Mouse (Mus musculus) NIH3T3 (cell line): ENCODE results near the gene Spata33.
"Not testable (repeated sequence)": the region's sequence is repeated elsewhere in the genome, so short reads cannot be mapped to it uniquely, and the experiment has no call there.

Experiments
- DNase-seq: peaks from one replicate; pipeline ENCODE4 v3.0.0-alpha.2; 2012; ENCODE audit warnings: low read depth

The Spata33 gene

DNA sequence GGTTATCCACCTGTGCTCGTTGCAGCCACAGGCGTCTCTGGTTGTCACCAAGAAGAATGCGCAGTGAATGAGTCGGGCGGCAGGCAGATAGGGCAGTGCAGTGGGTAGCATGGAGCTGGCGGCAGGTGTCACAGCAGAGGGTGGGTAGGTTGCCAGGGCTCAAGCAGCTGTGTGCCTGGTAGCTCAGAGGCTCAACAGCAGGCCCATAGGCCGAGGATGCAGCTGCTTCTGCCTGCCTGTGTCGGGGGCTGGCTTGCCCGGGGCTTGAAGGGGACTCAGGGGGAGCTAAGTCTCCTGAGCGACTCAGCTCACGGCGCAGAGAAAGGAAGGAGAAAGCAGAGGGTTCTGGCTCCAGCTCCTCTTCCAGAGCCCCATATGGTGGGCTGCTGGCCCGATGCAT is 20.7 kb downstream of the Spata33 start:
- no peak for DNase-seq

DNA sequence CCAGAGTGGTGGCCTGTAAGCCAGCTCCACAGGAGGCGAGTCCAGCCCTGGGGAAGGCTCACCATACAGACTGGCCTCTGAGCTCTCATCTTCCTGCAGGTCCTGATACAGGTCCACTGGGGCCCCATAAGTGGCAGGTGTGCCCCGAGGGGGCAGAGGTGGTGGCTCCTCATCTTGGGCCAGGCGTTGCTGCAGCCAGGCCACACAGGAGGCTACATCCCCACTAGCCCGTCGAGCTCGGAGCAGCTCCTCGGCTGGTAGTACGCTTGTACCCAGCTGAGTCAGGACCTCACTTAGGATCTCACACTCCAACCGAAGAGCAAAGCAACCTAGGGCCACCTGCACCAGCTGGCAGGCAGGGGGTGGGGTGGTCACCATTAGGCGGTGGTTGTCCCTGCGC is 21.1 kb downstream of the Spata33 start:
- no peak for DNase-seq

DNA sequence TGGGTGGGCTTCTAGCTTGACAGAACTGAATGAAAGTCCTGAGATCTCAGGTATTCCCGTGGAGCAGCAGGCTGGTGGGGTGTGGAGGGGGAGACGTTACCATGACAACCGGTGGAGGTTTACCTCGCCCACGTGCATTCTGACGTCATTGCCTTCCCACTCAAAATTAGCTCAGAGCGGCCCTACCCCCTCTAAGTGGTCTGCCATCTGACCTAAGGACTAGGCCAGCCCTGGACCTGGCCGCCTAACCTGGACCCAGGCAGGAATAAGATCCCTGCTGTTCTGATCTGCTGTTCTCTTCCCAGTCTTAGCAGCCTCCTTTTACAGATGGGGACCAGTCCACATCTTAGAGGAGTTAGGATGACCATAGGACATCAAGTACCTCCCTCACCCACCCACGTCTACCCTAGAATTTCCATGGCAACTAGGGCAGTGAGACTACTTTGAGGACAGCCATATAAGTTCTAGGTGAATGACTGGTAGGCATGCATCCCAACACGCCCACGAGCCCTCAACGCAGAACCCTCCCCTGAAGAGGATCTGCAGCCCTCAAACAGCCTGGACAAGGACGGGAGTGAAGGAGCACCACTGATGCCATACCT is 22.4 kb downstream of the Spata33 start:
- DNase-seq = peak; percentile 30

DNA sequence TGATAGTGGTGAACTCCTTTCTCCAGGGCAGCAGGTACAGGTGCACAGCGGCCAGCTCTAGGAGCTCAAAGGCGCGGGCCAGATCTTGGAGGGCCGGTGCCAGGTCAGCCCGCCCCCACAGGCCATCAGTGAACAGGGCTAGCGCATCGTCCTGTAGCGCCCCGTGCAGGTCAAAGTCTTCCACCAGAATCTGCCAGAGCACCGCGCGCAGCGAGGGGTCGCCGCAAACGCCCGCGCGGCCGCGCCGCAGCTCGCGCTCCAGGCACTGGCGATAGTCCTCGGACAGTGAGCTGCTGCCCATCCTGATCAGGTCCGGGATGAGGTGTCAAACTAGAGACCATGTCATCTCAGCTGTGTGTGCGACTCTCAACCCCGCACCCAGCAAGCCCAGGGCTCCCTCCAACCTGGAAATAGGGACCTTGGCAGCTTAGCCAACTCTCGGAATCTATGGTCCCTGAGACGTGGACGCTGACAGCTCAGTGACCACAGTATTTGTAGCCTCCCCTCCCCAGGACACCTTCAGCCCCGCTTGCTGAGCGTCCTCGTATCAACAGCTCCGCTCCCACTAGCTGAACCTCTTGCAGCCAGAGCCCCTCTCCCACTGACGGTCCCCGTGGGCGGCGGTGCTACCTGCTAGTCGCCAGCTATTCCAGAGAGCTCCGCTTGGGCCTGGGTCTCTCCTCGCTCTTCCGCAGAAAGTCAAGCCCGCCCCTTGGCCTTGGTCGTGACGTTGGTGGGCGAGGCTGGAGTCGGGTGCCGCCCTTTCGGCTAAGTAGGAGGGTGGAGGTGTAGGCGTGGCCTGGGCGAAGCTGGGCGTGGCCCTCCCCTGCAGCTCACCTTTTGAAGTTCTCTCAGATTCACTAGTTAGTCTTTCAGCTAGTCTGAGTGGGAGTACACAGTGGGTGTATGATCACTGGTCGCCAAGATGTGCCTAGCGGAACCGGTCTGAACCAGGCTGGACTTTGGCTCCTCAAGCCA is 23.2 kb downstream of the Spata33 start, which contains the start of gene Spata2l:
Spata2l (minus strand) TSS at position 714 of the 978 bp plus-strand sequence.
- DNase-seq = peak; percentile 88

DNA sequence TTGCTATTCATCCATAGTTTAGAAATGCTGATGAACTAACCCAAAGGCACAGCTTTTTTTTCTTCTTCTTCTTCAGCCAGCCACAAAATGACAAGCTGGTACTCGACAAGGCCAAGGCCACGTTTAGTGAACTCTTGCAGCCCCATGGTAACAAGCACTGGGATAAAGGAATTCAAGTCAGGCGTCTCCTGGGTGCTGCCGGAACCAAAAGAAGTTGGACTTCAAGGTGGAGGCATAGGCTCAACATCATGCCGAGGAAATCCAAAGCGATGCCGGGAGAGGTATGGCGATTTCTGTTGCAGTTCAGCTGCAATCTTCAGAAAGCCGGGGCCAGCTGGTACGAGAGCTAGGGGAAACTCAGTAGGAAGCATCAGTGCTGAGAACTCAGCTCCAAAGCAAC is 26.8 kb downstream of the Spata33 start:
- DNase-seq = no peak

DNA sequence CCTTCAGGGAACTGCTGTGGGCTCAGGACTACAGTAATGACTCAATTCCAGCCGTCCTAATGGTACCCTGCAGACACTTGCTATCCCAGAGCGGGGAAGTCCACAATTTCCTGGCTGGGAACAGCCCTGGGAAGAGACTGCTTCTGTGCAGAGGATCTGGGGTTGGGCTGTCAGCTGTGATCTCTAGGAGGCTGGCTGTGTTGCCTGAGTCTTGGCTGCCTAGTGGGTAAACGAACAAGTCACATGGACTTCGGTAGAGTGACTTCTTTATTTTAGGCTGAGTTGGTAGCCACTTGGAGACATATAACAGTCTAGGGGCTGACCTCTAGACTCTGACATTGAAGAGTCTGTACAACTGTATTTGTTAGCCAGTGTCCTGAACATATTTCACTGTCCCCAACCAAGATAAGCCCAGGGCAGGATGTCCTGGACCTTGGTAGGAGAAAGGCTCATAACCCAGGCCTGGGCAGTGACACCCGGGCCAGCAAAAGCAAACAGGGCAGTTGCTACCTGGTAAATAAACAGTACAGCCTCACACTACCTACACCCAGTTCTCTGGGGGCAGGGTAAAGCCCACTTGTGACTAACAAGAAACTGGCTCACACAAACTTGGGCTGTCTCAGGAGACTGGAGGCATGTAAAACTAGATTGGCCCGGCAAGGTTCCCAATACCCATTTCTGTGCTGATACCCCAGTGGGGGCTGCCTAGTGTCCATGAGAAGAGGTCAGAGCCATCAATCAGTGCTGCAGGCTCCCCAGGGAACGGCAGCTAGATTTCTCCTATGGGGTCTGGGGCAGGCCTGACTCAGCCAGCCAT is 29.7 kb downstream of the Spata33 start:
- DNase-seq = no peak

DNA sequence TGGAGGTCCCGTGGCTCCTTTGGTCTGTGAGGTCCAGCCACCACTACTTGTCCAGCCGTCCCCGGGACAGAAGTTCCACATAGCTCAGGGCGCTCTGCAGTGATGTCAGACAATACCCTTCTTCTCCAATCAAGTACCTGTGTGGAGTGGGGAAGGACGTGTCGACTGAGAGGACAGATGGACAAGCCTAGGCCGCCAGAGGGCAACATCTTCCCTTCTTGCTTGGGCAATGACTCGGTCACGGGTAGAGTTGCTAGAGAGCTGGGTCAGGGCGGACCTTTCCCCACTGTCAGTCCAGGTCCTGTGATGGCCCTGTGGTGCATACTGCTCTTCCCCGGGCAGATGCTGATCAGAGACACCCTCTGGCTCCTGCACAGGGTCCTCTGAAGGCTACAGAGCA is 30.4 kb downstream of the Spata33 start:
- DNase-seq = peak; percentile 17

DNA sequence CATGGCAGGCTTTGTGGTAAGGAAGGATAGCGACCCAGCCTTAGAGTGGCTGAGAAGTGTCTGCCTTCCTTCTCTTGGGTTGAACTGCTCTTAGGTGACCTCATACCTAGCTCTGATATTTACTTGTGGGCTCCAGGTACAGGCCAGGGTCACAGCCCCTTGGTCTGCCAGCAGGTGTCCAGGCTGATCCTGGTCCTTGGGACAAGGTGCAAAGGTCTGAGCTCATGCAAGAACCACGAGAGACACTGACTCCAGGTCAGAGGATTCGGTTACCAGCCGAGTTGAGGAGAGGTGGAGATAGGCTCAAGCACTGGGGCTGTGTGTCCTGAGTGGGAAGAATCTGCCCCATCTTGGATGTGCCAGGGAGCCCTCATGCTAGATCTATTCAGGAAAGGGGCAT is 31.8 kb downstream of the Spata33 start:
- DNase-seq = no peak

DNA sequence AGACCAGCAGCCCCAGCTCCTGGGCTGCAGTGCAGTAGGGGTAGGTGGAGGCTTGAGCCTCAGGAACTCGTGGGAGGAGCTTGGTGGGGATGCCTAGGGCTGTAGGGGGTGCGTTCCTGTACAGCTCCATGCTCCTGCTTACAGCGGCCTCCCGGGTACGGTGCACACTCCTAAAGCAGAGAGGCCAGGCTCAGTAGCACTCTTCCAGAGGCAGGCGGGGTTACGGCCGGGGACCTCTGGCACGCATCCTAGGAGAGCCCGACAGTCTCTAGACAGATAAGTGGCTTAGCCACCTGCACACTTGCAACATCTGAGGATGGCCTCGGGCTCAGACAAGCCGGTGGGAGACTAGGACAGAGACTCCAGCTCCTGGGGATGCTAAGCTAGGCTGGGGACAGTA is 32.9 kb downstream of the Spata33 start:
- no peak for DNase-seq

DNA sequence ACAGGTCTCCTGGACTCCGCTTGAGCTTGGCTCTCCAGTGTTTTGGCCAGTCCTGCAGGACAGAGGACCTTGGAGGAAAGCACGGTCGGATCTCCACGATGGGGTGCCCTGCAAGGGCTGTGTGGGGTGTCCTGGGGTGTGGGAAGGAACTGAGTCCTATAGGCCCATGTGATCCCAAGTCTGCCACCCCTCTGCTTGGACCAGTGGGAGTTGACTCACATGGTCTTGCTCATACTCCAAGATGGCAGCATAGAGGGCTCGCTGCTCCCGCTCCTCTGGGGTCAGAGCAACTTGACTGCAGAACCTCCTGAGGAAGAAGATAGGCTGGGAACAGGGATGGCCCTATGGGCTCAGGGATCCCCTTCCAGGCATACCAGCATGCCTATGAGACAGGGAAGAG is 35.1 kb downstream of the Spata33 start:
- DNase-seq = no peak

DNA sequence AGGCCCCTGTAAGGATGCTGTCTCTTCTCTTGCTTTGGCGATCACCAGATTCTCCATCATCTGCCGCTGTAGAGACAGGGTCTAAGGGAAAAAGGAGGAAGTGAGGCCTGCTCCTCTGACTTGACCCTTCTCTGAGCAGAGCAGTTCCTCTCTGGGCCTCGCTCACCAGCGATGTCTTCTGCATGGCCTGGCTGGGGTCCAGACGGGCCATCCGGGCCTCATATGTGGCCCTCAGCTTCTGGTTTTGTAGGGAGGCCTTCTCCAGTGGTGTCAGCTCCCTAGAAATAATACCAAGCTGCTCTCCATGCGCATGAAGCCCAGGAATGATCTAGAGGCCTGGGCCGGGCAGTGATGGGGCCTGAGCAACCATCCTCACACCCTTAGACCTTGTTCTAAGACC is 36.0 kb downstream of the Spata33 start:
- no peak for DNase-seq

DNA sequence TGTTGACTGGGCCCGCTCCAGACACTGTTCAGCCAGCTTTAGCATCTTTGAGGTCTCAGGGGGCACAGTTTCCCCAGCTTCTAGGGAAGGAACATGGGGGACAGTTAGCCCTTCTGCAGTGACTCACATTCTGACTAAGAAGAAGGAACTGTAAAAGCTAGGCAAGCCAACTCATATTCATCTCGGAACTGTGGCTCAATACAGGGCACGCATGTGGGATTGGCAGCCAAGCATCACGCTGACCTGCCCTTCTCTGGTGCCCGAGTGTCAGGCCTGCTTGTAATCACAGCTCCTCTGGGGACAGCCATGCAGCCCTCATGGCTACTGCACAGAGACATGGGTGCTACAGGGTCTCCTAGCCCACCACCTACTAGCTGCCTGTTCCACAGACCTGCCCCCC is 38.3 kb downstream of the Spata33 start:
- no peak for DNase-seq

DNA sequence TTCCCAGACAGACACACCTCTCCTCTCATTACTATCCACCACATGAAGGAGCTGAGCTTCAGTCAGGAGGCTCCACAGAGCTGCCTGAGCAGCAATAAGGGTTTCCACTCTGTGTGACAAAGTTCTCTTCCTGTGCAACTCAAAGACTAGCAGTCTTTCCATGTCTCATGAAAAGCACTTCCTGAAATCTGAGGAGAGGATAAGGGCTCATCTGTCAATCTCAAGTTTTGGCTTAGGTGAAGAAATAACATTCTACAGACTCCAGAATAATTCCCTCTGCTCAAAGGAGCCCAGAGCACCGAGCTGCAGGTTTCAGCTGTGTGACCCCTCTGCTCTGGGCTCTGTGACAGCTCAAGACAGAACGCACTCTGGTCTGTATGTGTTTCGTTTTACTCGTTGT is 40.3 kb downstream of the Spata33 start:
- DNase-seq = peak; percentile 22

DNA sequence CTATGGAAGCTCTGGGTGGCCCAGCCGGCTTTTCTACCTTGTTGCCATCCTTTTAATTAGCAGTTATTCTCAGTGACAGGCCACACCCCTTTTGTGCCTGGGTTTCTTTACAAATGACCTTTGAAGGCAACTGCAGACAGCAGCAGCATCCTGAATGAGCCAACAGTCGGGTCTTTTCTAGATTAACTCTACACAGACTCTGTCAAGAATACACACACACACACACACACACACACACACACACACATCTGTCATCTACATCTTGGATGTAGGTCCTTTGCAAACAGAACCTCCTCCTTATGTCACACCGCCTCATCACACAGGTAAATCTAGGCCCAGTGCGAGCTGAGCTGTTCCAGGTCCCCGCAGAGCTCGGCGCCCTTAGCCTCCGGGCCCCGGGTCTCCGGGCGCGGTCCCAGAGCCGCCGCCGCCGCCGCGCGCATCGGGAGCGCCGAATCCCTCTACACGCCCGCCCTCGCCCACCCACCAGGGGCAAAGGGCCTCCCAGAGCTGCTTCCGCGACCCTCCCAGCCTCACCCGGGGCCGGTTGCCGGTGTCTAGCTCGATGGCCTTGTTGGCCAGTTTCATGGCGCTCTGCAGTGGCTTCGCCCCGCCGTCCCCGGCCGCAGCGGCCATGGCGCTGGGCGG is 40.9 kb downstream of the Spata33 start:
- DNase-seq = no peak

DNA sequence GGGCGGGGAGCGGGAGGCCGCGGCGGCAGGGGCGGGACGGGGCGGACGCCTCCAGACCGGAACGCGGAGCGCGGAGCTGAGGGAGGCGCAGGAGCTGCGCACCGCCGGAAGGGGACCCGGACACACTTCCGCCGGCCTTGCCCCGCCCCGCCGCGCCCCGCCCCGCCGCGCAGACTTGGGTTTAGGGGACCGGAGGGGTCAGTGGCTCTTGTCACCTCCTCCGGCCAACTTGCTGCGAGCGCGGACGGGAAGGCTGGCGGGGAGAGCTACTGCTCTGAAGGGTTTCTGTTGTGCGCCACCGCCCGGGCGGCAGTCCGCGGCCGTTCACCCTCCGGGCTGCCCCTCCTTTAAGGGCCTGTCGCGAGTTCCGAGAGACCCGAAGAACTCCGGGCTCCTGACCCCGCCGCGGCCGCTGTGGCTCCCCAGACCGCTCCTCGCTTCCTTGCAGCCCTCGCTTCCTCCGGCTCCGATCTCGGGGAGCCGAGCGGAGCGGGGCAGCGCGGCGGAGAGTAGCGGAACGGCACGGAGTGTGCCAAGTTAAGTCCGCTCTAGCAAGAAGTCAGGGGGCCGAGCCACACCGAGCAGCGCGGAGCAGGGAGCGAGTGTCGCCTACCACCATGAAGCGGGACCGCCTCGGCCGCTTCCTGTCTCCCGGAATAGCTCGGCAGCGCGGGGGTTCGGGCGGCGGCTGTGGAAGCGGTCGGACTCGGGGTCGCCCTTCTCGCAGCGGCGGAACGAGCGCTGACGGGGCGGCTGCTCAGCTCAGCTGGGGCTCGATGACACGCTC is 41.7 kb downstream of the Spata33 start, which contains the start of the genes Zfp276 and Vps9d1:
Zfp276 (plus strand) TSS at position 97 of the 787 bp plus-strand sequence.
Vps9d1 (minus strand) TSS at position 250 of the 787 bp plus-strand sequence.
- DNase-seq = peak; percentile 91

DNA sequence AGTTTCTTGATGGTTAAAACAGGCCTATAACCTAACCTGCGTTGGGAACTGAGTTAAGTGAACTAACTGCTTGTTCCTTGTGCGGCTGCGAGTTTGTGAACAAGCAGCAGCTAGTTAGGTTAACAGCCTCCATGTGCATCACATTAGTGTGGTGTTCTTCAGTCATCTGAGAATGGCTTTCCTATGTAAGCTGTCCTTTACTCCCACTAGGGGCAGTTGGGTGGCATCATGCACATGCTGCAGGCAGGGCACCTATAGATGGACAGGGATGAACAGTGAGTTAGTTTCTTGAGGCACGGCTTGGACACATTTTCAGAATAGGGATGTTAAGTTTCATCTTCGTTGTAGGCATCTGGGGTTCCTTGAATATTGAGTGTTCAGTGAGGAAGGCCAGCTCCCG is 42.5 kb downstream of the Spata33 start:
- DNase-seq = peak; percentile 21

DNA sequence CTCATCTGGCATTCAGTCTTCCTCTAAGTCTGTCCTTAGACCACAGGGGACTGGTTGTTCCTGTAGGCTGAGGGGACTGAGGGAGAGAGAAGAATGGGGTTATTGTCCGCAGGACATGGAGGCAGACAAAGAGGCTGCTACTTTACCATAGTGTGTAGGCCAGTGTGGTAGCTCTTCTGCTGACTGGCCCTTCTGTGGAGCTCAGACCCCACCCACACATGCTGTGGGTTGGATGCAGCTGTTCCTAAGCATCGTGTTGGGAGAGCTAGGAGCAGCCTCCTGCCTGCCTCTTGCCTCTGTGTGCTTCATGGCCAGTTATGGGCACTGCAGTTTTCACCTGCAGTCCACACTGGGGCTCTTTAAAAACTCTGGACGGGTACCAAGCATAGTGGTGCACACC is 44.5 kb downstream of the Spata33 start:
- DNase-seq = no peak

DNA sequence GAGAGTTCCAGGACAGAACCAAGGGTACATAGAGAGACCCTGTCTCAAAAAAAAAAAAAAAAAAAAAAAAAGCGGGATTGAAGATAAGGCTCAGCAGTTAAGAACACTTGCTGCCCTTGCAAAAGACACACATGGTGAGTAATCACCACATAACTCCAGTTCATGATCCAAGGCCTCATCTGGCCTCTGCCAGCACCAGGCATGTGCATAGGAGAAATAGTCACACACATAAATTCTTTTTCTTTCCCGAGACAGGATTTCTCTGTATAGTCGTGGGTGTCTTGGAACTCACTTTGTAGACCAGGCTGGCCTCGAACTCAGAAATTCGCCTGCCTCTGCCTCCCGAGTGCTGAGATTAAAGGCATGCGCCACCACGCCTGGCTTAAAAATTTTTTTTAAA is 45.0 kb downstream of the Spata33 start:
- DNase-seq = not testable (repeated sequence)

DNA sequence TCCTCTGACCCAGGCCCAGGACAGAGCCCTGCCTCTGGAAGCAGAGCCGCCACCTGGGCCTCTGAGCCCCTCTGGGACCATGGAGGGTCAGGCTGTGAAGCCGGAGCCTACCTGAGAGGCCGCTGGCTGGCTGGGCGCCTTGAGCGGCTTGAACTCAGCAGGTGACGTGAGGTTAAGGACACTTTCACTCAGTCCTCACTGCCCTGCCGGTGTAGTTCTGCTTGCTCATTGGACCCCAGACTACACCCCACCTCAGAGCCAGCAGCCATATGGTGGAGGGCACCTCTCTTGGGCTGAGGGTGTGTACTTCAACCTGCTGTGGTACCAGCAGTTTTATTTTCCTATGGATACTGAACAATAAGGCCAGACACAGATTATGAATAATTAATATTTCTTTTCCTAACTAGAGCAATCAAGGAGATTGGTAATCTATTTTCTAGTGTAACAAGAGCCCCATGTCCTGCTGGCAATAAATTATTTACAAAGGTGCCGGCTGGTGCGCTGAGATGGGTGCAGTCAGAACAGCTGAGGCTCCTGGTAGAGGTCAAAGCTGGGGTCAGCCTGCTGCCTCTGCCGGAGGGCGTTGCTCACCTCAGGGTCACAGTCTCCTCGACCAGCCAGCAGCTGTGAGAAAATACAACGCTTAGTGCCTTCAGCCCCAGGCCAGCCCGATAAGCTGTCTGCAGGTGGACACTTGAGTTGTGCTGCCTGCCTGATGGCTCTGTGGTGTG is 55.5 kb downstream of the Spata33 start:
- no peak for DNase-seq

DNA sequence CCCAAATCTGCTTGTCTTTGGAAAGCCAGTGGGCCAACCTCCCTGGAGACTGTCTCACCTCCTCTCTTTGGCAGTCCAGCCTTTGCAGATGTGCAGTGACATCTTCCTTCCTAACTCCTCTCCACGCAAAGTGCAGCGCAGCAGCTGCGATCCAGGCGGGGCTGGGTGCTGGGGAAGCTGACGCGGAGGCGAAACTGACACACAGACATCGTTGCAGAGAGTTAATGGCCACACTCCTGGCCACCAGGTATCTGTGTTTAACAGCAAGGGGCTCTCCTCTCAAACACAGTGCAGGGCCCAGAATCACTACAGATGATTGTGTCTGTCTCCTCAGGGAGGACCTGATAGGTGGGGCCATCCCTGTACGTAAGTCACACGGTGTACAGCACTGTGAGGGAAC is 58.5 kb downstream of the Spata33 start:
- no peak for DNase-seq
